Mouse (Mus musculus) liver, postnatal 0 days (tissue): Measurements from ENCODE around the gene Phactr4.

Experiments used
- CTCF ChIP-seq: sonication (generic); IDR thresholded peaks from 2 replicates; pipeline ENCODE4 v1.5.1; 2016; ENCODE audit warnings: antibody characterized with exemption, low read depth
- EP300 ChIP-seq: IDR thresholded peaks from 2 replicates; pipeline ENCODE4 v1.6.1; 2016; ENCODE audit warnings: antibody characterized with exemption, low read depth, mild to moderate bottlenecking

DNA sequence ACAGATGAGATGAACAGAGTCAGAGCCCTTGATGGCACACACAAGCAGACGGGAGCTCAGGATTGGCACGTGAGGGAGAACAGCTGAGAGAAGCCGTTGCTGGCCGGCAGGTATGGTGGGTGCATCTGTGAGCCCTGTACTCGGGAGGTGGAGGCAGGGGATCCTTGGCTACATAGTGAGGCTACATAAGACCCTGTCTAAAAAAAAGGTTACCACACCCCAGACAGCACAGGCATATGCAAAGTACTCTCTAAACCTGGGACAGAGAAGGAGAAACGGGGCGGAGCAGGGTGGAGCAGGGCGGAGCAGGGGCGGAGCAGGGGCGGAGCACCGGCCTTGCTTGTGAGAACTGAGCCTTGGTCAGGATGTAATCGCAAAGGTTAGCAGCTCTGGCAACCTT is 66.1 kb downstream of the Phactr4 start:
- no peak for TF ChIP-seq CTCF
- no peak for TF ChIP-seq EP300
